Mouse (Mus musculus) forebrain, embryonic 11.5 days (tissue): ENCODE measurements around the gene Abhd8. TPM values are rescaled to one million over a fixed set of nuclear protein-coding genes. Genes with fewer than 3 reads are reported as not detected.

Experiments used
- ATAC-seq: fragments of 200-750 bp; cut with Nextera tagmentation; replicated peaks from 2 replicates; pipeline ENCODE4 v1.8.0; 2017; ENCODE audit warnings: moderate TSS enrichment; ENCODE audit not compliant: low FRiP score
- DNase-seq: peaks from one replicate; pipeline ENCODE4 v3.0.0-alpha.2; 2017; ENCODE audit warnings: low spot score
- H3K27ac ChIP-seq: fragments of 300-500 bp; sonication (generic); 2 replicates; pipeline ENCODE4 v1.5.1; 2014; ENCODE audit warnings: low read depth, low read length
- H3K27me3 ChIP-seq: fragments of 300-500 bp; sonication (generic); 2 replicates; pipeline ENCODE4 v1.6.1; 2014; ENCODE audit warnings: mild to moderate bottlenecking, low read length, mixed read lengths; ENCODE audit not compliant: control insufficient read depth, insufficient read depth
- H3K36me3 ChIP-seq: fragments of 300-500 bp; sonication (generic); 2 replicates; pipeline ENCODE4 v1.6.1; 2014; ENCODE audit warnings: mild to moderate bottlenecking, low read length, moderate library complexity, mixed read lengths; ENCODE audit not compliant: control insufficient read depth, insufficient read depth
- H3K4me1 ChIP-seq: fragments of 300-500 bp; sonication (generic); replicated peaks from 2 replicates; pipeline ENCODE4 v1.6.1; 2014; ENCODE audit warnings: low read length, mixed read lengths; ENCODE audit not compliant: control insufficient read depth, insufficient read depth
- H3K4me2 ChIP-seq: fragments of 300-500 bp; sonication (generic); 2 replicates; pipeline ENCODE4 v1.6.1; 2014; ENCODE audit warnings: low read depth, mild to moderate bottlenecking, low read length, moderate library complexity, mixed read lengths; ENCODE audit not compliant: severe bottlenecking
- H3K4me3 ChIP-seq: fragments of 300-500 bp; sonication (generic); 2 replicates; pipeline ENCODE4 v1.5.1; 2014; ENCODE audit warnings: low read depth, low read length
- H3K9ac ChIP-seq: fragments of 300-500 bp; sonication (generic); 2 replicates; pipeline ENCODE4 v1.6.1; 2014; ENCODE audit warnings: low read length
- H3K9me3 ChIP-seq: fragments of 300-500 bp; sonication (generic); 2 replicates; pipeline ENCODE4 v1.6.1; 2016; ENCODE audit warnings: low read length, mixed read lengths; ENCODE audit not compliant: control insufficient read depth
- WGBS: fragments of 180-500 bp; shearing (Covaris S2); extraction: QIAGEN DNeasy Blood & Tissue Kit; methylation state at CpG from one replicate; pipeline ENCODE4 v1.1.7; 2014; 5-methylcytosine and 5-hydroxymethylcytosine counted together
- polyA plus RNA-seq: library from polyadenylated mRNA; unstranded; fragments of >200 nt; fragmentation: Nextera tagmentation; extraction: Ambion mirVana; gene quantifications from 2 replicates; pipeline ENCODE4 v1.2.1, GENCODE M21; 2014

Gene Abhd8
- polyA plus RNA-seq, 1 experiment from 2014 or later = 76.6 TPM

- 94% methylated on average over 6 of the region's 6 CpGs for WGBS
- H3K27me3 ChIP-seq = no peaks in the 10 kb centered on the region
- no peak overlapping the region for H3K4me2 ChIP-seq
- H3K27ac ChIP-seq = no peak overlapping the region
- H3K9ac ChIP-seq = no peak overlapping the region
- H3K4me1 ChIP-seq = peaks cover 9% of the 10 kb centered on the region; the same call in 1 of the 2 replicates
- peaks cover 5% of the 10 kb centered on the region; the same call in 1 of the 2 replicates for H3K36me3 ChIP-seq
- DNase-seq (no peak), ATAC-seq (no peak)
- H3K4me3 ChIP-seq = no peak overlapping the region
- no peaks in the 10 kb centered on the region for H3K9me3 ChIP-seq
Observed at GRCm38 (mm10) chr8:71460716-71461115, 2.7 kb downstream of the Abhd8 start.

GRCm38 (mm10) chr8:71457659-71458270 is 5.7 kb downstream of the Abhd8 start:
- Histone ChIP-seq H3K9me3 (no peaks in the 10 kb centered on the region), H3K36me3 (peaks cover 5% of the 10 kb centered on the region; the same call in 1 of the 2 replicates), H3K27me3 (no peaks in the 10 kb centered on the region), H3K4me2 (no peak overlapping the region), H3K9ac (no peak overlapping the region), H3K4me1 (peaks cover 2% of the 10 kb centered on the region; the same call in 1 of the 2 replicates), H3K4me3 (no peak overlapping the region), H3K27ac (no peak overlapping the region)
- 87% methylated on average over 20 of the region's 20 CpGs for WGBS
- ATAC-seq = no peak
- peak; percentile 35 for DNase-seq

GRCm38 (mm10) chr8:71456906-71457305 is 6.5 kb downstream of the Abhd8 start:
- ATAC-seq (no peak), DNase-seq (peak; percentile 49)
- no peak overlapping the region for H3K4me2 ChIP-seq
- H3K27me3 ChIP-seq = no peaks in the 10 kb centered on the region
- WGBS = 46% methylated on average over 22 of the region's 22 CpGs
- no peak overlapping the region for H3K27ac ChIP-seq
- no peak overlapping the region for H3K4me3 ChIP-seq
- no peak overlapping the region for H3K9ac ChIP-seq
- no peaks in the 10 kb centered on the region for H3K4me1 ChIP-seq
- H3K9me3 ChIP-seq = no peaks in the 10 kb centered on the region
- peaks cover 5% of the 10 kb centered on the region; the same call in 1 of the 2 replicates for H3K36me3 ChIP-seq

GRCm38 (mm10) chr8:71454668-71455067 is 8.8 kb downstream of the Abhd8 start:
- DNase-seq = peak; percentile 20
- Histone ChIP-seq H3K4me3 (no peak overlapping the region), H3K27ac (no peak overlapping the region), H3K9ac (no peak overlapping the region), H3K36me3 (peaks cover 5% of the 10 kb centered on the region; the same call in 1 of the 2 replicates), H3K4me1 (no peaks in the 10 kb centered on the region), H3K4me2 (no peak overlapping the region), H3K27me3 (no peaks in the 10 kb centered on the region), H3K9me3 (no peaks in the 10 kb centered on the region)
- no peak for ATAC-seq
- WGBS = 79% methylated on average over 8 of the region's 8 CpGs

GRCm38 (mm10) chr8:71452669-71453068 is 10.8 kb downstream of the Abhd8 start:
- H3K27ac ChIP-seq = no peak overlapping the region
- H3K9ac ChIP-seq = no peak overlapping the region
- WGBS = 87% methylated on average over 2 of the region's 2 CpGs
- H3K4me3 ChIP-seq = no peak overlapping the region
- no peak overlapping the region for H3K4me2 ChIP-seq
- no peak for DNase-seq
- no peak for ATAC-seq
- no peaks in the 10 kb centered on the region for H3K36me3 ChIP-seq
- no peaks in the 10 kb centered on the region for H3K9me3 ChIP-seq
- H3K27me3 ChIP-seq = no peaks in the 10 kb centered on the region
- no peaks in the 10 kb centered on the region for H3K4me1 ChIP-seq

GRCm38 (mm10) chr8:71451777-71452176 is 11.7 kb downstream of the Abhd8 start:
- H3K27me3 ChIP-seq = no peaks in the 10 kb centered on the region
- H3K9me3 ChIP-seq = no peaks in the 10 kb centered on the region
- H3K4me1 ChIP-seq = no peaks in the 10 kb centered on the region
- no peak overlapping the region for H3K27ac ChIP-seq
- 58% methylated on average over 11 of the region's 11 CpGs for WGBS
- DNase-seq (no peak), ATAC-seq (no peak)
- H3K36me3 ChIP-seq = no peaks in the 10 kb centered on the region
- H3K9ac ChIP-seq = no peak overlapping the region
- no peak overlapping the region for H3K4me2 ChIP-seq
- no peak overlapping the region for H3K4me3 ChIP-seq

- Histone ChIP-seq H3K4me2 (no peak overlapping the region), H3K36me3 (no peaks in the 10 kb centered on the region), H3K4me3 (no peak overlapping the region), H3K9me3 (no peaks in the 10 kb centered on the region), H3K27me3 (no peaks in the 10 kb centered on the region), H3K4me1 (no peaks in the 10 kb centered on the region), H3K27ac (no peak overlapping the region), H3K9ac (no peak overlapping the region)
- 65% methylated on average over 4 of the region's 4 CpGs for WGBS
- no peak for DNase-seq
- no peak for ATAC-seq
Observed at GRCm38 (mm10) chr8:71451337-71451736, 12.1 kb downstream of the Abhd8 start.

- H3K4me3 ChIP-seq = no peak overlapping the region
- H3K27ac ChIP-seq = no peak overlapping the region
- no peak for DNase-seq
- no peaks in the 10 kb centered on the region for H3K9me3 ChIP-seq
- 0 out of 2 replicates have a peak, but pooled peaks cover 2% of the 10 kb centered on the region for H3K4me1 ChIP-seq
- H3K9ac ChIP-seq = no peak overlapping the region
- peaks cover 3% of the 10 kb centered on the region; the same call in 1 of the 2 replicates for H3K27me3 ChIP-seq
- H3K36me3 ChIP-seq = no peaks in the 10 kb centered on the region
- ATAC-seq = no peak
- no peak overlapping the region for H3K4me2 ChIP-seq
- 86% methylated on average over 7 of the region's 7 CpGs for WGBS
Observed at GRCm38 (mm10) chr8:71445096-71445495, 18.4 kb downstream of the Abhd8 start.

- no peaks in the 10 kb centered on the region for H3K36me3 ChIP-seq
- H3K4me2 ChIP-seq = no peak overlapping the region
- H3K27ac ChIP-seq = no peak overlapping the region
- peaks cover 3% of the 10 kb centered on the region; the same call in 1 of the 2 replicates for H3K27me3 ChIP-seq
- WGBS = under 1% methylated on average over 7 of the region's 7 CpGs
- H3K4me1 ChIP-seq = 0 out of 2 replicates have a peak, but pooled peaks cover 2% of the 10 kb centered on the region
- no peak overlapping the region for H3K4me3 ChIP-seq
- DNase-seq (no peak), ATAC-seq (no peak)
- H3K9me3 ChIP-seq = no peaks in the 10 kb centered on the region
- H3K9ac ChIP-seq = no peak overlapping the region
Observed at GRCm38 (mm10) chr8:71441404-71441803, 22.1 kb downstream of the Abhd8 start.
